Mouse (Mus musculus): ENCODE data around the gene Taf4. TPM values are rescaled to one million over a fixed set of nuclear protein-coding genes. Genes with fewer than 3 reads are reported as not detected.

Taf4 gene
- polyA plus RNA-seq, 1 experiment: 13.0 TPM

DNA sequence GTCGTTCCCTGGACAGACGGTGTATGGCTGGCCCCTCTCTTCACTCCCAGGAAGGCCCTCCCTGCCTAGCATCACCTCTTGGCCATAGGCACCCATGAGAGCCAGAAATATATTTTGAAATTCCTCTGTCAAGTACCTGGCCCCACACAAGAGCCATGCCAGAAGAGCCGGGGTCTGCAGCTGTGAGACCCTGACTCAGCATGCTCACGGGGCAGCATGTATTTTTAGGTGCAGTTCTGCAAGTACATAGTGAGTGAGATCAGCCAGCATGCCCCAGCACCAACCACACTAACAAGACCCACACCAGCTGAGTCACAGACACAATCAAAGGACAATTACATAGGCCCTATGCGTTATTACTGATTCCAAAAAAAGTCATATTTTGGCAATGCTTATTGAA lies 8.8 kb downstream of the Taf4 start:
- Histone ChIP-seq H3K27me3 (ENCODE audit: control insufficient read depth, insufficient read depth, low read length) (no peaks in the 10 kb centered on the region), H3K4me1 (ENCODE audit: control insufficient read depth, insufficient read depth, insufficient read length) (peaks cover 29% of the 10 kb centered on the region), H3K27ac (ENCODE audit: insufficient read depth, low read length) (no peak overlapping the region), H3K36me3 (ENCODE audit: control insufficient read depth, insufficient read depth, low read length) (no peaks in the 10 kb centered on the region), H3K4me3 (ENCODE audit: extremely low read depth, insufficient read depth, insufficient read length) (no peak overlapping the region)
- no peak for DNase-seq (ENCODE audit: low read depth in 1 of 2, low spot score in 2 of 2)
- 80% methylated on average over 5 of the region's 5 CpGs for WGBS
- TF ChIP-seq CTCF (IDR thresholded peaks at IDR 0.05; ENCODE audit: extremely low read depth, insufficient read depth, insufficient read length, insufficient replicate concordance) (no peak), POLR2A (IDR thresholded peaks at IDR 0.05; ENCODE audit: low read depth, low read length) (no peak)

DNA sequence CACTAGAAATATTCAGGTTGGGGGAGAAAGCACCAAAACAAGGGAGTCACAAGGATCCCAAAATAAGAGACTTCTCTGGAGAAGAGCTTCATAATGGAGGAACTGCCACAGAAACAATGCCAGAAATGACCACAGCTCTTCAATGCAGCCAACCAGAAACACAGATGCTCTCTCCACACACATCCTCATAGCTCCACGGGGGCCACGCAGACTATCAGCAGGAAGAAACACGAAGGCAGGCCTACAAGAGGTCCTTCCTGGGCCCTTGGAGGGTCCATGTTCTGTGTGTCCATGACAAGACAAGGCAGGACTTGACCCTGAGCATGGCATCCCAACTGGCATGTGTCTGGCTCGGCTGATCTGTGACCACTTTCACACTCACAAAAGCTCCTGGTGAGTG lies 15.0 kb downstream of the Taf4 start:
- Histone ChIP-seq H3K4me3 (ENCODE audit: extremely low read depth, insufficient read depth, insufficient read length) (no peak overlapping the region), H3K36me3 (ENCODE audit: control insufficient read depth, insufficient read depth, low read length) (no peaks in the 10 kb centered on the region), H3K27me3 (ENCODE audit: control insufficient read depth, insufficient read depth, low read length) (no peaks in the 10 kb centered on the region), H3K4me1 (ENCODE audit: control insufficient read depth, insufficient read depth, insufficient read length) (peaks cover 21% of the 10 kb centered on the region), H3K27ac (ENCODE audit: insufficient read depth, low read length) (no peak overlapping the region)
- TF ChIP-seq POLR2A (IDR thresholded peaks at IDR 0.05; ENCODE audit: low read depth, low read length): no peak
- TF ChIP-seq CTCF (IDR thresholded peaks at IDR 0.05; ENCODE audit: extremely low read depth, insufficient read depth, insufficient read length, insufficient replicate concordance): no peak
- DNase-seq (ENCODE audit: low read depth in 1 of 2, low spot score in 2 of 2): no peak
- WGBS: 50% methylated on average over 4 of the region's 4 CpGs

DNA sequence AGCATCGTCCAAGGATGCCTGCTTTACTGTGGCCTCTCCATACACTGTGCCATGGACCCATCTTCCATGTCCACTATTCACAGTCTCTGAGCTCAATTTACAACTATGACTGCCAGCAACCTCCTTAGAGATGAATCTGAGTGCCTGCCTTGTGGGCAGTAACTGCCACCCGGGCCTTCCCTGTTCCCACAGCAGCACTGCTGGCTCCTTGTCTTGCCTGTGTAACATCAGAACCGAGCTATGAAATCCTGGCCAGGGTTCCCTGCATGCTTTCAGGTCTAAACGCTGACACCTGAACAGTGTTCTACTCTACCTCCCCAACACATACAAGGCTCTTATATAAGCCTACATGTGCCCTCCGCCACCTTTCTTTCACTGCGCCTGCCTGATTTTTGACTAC lies 16.1 kb downstream of the Taf4 start:
- Histone ChIP-seq H3K36me3 (ENCODE audit: control insufficient read depth, insufficient read depth, low read length) (no peaks in the 10 kb centered on the region), H3K4me3 (ENCODE audit: extremely low read depth, insufficient read depth, insufficient read length) (no peak overlapping the region), H3K4me1 (ENCODE audit: control insufficient read depth, insufficient read depth, insufficient read length) (peaks cover 15% of the 10 kb centered on the region), H3K27me3 (ENCODE audit: control insufficient read depth, insufficient read depth, low read length) (no peaks in the 10 kb centered on the region), H3K27ac (ENCODE audit: insufficient read depth, low read length) (no peak overlapping the region)
- 90% methylated on average over 6 of the region's 6 CpGs for WGBS
- DNase-seq (ENCODE audit: low read depth in 1 of 2, low spot score in 2 of 2): no peak
- TF ChIP-seq CTCF (IDR thresholded peaks at IDR 0.05; ENCODE audit: extremely low read depth, insufficient read depth, insufficient read length, insufficient replicate concordance) (no peak), POLR2A (IDR thresholded peaks at IDR 0.05; ENCODE audit: low read depth, low read length) (no peak)

DNA sequence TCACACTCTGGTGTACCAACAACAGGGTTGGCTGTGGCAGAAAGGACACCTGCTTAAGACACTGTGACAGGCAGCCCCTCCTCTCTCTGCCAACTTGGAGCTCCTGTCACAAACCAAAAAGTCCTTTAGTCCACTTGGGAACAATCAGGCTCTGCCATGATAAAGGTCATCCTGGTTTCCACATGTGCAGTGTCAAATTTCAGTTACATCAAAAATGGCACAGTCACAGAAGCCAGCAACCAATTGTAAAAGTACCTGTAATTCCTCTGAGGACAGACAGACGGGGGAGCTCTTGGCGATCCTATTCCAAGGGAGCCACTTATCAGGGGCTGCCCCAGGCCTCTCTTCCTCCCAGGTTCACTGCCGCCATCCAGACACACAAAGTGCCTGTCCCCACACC lies 17.1 kb downstream of the Taf4 start:
- no peak overlapping the region for H3K4me3 ChIP-seq (ENCODE audit: extremely low read depth, insufficient read depth, insufficient read length)
- H3K36me3 ChIP-seq (ENCODE audit: control insufficient read depth, insufficient read depth, low read length): no peaks in the 10 kb centered on the region
- H3K27ac ChIP-seq (ENCODE audit: insufficient read depth, low read length): no peak overlapping the region
- peaks cover 17% of the 10 kb centered on the region for H3K4me1 ChIP-seq (ENCODE audit: control insufficient read depth, insufficient read depth, insufficient read length)
- no peak for DNase-seq (ENCODE audit: low read depth in 1 of 2, low spot score in 2 of 2)
- no peak for TF ChIP-seq POLR2A (IDR thresholded peaks at IDR 0.05; ENCODE audit: low read depth, low read length)
- TF ChIP-seq CTCF (IDR thresholded peaks at IDR 0.05; ENCODE audit: extremely low read depth, insufficient read depth, insufficient read length, insufficient replicate concordance): no peak
- no peaks in the 10 kb centered on the region for H3K27me3 ChIP-seq (ENCODE audit: control insufficient read depth, insufficient read depth, low read length)
- 86% methylated on average over 3 of the region's 3 CpGs for WGBS

DNA sequence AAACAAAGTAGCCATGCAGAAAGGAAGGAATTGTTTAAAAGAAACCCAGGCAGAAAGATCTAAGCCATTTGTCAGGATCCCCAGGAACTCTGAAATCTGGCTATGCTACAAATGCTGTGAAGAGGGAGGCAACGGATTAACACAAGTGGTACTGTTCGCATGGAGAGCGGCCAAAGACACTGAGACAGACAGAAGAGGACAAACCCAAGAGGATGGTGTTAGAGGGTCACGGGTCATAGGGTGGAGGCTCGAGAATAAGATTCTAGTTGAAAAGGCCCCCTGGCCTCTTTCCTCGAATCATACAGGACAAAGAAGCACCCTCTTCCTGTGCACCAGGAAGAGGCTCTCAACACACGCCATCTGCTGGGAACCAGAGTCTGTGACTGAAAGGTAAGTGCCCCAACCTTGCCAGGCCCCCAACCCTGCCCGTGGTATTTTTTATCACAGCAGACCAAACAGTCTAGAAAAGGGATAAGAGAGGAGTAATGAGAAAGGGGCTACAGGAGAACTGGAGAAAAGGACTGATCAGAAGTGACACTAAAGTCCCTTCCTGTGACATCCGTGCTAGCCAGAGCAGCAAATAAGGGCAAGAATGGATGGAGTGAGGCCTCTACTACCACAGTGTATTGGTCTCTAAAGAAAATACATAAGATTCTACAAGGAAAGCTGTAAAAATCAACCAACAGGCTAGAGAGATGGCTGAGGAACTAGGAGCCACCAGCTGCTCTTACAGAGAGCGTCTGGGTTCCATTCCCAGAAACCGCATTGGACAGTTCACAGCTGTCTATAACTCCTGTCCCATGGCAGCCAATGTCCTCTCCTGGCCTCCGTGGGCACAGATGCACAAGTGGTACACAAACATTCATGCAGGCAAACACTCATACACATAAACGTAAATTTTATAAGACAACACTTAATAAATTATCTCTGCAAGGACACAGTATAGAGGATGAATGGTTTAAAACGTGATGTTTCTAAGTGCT lies 24.6 kb downstream of the Taf4 start:
- no peak for DNase-seq (ENCODE audit: low read depth in 1 of 2, low spot score in 2 of 2)
- TF ChIP-seq POLR2A (IDR thresholded peaks at IDR 0.05; ENCODE audit: low read depth, low read length) (no peak), CTCF (IDR thresholded peaks at IDR 0.05; ENCODE audit: extremely low read depth, insufficient read depth, insufficient read length, insufficient replicate concordance) (no peak)
- 66% methylated on average over 14 of the region's 14 CpGs for WGBS
- no peaks in the 10 kb centered on the region for H3K27me3 ChIP-seq (ENCODE audit: control insufficient read depth, insufficient read depth, low read length)
- H3K27ac ChIP-seq (ENCODE audit: insufficient read depth, low read length): no peak overlapping the region
- no peaks in the 10 kb centered on the region for H3K36me3 ChIP-seq (ENCODE audit: control insufficient read depth, insufficient read depth, low read length)
- H3K4me3 ChIP-seq (ENCODE audit: extremely low read depth, insufficient read depth, insufficient read length): no peak overlapping the region
- peaks cover 14% of the 10 kb centered on the region; the same call in 1 of the 2 replicates for H3K4me1 ChIP-seq (ENCODE audit: control insufficient read depth, insufficient read depth, insufficient read length)

DNA sequence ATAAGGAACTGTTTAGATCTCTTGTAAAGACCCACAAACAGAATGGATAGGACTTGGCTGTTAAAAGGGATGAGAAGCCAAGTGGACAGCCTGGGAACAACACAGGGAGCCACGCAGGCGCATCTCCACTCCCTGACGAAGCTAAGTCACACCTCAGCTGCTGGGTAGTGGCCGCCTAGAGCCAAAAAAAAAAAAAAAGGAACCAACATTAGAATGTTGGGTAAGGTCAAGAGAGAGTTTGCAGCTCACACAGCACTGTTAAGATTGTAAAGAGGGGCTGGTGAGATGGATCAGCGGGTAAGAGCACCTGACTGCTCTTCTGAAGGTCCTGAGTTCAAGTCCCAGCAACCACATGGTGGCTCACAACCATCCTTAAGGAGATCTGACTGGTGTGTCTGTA lies 27.6 kb downstream of the Taf4 start:
- H3K4me1 ChIP-seq (ENCODE audit: control insufficient read depth, insufficient read depth, insufficient read length): peaks cover 16% of the 10 kb centered on the region; the same call in 1 of the 2 replicates
- 53% methylated on average over 5 of the region's 5 CpGs for WGBS
- H3K27me3 ChIP-seq (ENCODE audit: control insufficient read depth, insufficient read depth, low read length): no peaks in the 10 kb centered on the region
- H3K27ac ChIP-seq (ENCODE audit: insufficient read depth, low read length): no peak overlapping the region
- no peak for TF ChIP-seq POLR2A (IDR thresholded peaks at IDR 0.05; ENCODE audit: low read depth, low read length)
- no peak for TF ChIP-seq CTCF (IDR thresholded peaks at IDR 0.05; ENCODE audit: extremely low read depth, insufficient read depth, insufficient read length, insufficient replicate concordance)
- H3K36me3 ChIP-seq (ENCODE audit: control insufficient read depth, insufficient read depth, low read length): no peaks in the 10 kb centered on the region
- DNase-seq (ENCODE audit: low read depth in 1 of 2, low spot score in 2 of 2): no peak
- H3K4me3 ChIP-seq (ENCODE audit: extremely low read depth, insufficient read depth, insufficient read length): no peak overlapping the region

DNA sequence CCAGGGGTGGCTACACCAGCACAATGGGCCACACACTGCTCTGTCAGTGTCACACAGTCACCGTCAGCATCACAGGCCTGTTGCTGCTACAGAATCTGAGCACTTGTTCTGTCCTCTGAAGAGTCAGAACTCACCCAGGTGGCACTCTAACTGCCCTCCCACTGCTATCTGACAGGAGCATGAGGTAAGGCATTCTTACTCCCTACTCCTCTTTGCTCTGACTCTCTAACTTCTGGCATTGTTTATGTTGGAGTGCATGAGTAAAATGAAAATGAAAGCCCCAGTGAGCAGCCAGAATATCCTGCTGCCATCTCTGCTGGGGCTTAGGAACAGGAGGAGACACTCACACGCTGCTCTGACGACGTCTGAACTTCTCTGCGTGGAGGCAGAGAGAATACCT lies 28.8 kb downstream of the Taf4 start:
- H3K27me3 ChIP-seq (ENCODE audit: control insufficient read depth, insufficient read depth, low read length): no peaks in the 10 kb centered on the region
- peaks cover 15% of the 10 kb centered on the region; the same call in 1 of the 2 replicates for H3K4me1 ChIP-seq (ENCODE audit: control insufficient read depth, insufficient read depth, insufficient read length)
- TF ChIP-seq CTCF (IDR thresholded peaks at IDR 0.05; ENCODE audit: extremely low read depth, insufficient read depth, insufficient read length, insufficient replicate concordance): no peak
- TF ChIP-seq POLR2A (IDR thresholded peaks at IDR 0.05; ENCODE audit: low read depth, low read length): no peak
- no peak overlapping the region for H3K27ac ChIP-seq (ENCODE audit: insufficient read depth, low read length)
- no peak overlapping the region for H3K4me3 ChIP-seq (ENCODE audit: extremely low read depth, insufficient read depth, insufficient read length)
- no peak for DNase-seq (ENCODE audit: low read depth in 1 of 2, low spot score in 2 of 2)
- no peaks in the 10 kb centered on the region for H3K36me3 ChIP-seq (ENCODE audit: control insufficient read depth, insufficient read depth, low read length)
- WGBS: 71% methylated on average over 5 of the region's 5 CpGs

Measured in spleen, adult 2 months (tissue).